Mouse (Mus musculus): ENCODE results near the gene Dusp15. TPM values are rescaled to one million over a fixed set of nuclear protein-coding genes. Genes with fewer than 3 reads are reported as not detected.

Dusp15 gene
- total and polyA plus RNA-seq, 2 experiments: not detected

DNA sequence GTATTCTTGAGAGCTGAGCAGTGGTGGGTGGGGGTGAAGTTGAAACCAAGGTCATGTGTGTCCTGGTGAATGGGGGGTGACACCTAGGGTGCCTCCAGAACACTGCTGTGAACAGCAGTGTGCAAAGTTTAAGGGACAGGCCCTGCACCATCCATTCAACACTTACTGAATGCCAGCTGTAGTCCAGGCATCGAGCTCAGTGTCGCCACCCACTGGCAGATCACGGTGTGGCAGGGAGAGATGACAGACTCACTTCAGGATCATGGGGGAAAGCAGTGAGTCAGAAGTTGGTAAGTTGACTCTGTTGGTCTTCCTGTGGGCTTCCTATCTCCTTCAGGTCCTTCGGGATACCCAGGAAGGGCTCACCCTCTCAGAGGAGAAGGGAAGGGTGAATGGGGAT lies 11.7 kb downstream of the Dusp15 start:
- Histone ChIP-seq H3K79me2 (ENCODE audit: control insufficient read depth, insufficient read depth, low read length) (no peaks in the 10 kb centered on the region), H3K4me1 (ENCODE audit: control insufficient read depth, insufficient read depth, low read length) (no peaks in the 10 kb centered on the region), H3K36me3 (ENCODE audit: control insufficient read depth, insufficient read depth, low read length) (no peaks in the 10 kb centered on the region), H3K27ac (replicated peaks; ENCODE audit: insufficient read depth, low read depth, low read length) (no peak overlapping the region), H3K4me3 (ENCODE audit: insufficient read depth, low read depth, low read length) (no peak overlapping the region), H3K9ac (ENCODE audit: low read depth, low read length) (no peak overlapping the region), H3K27me3 (ENCODE audit: control insufficient read depth, insufficient read depth, low read length) (peaks cover 7% of the 10 kb centered on the region)
- DNase-seq (ENCODE audit: extremely low read depth, low read depth, low spot score): no peak
- TF ChIP-seq POLR2A (IDR thresholded peaks at IDR 0.05; ENCODE audit: extremely low read depth, insufficient read depth, low read length): no peak
- TF ChIP-seq CTCF (IDR thresholded peaks at IDR 0.05; ENCODE audit: low read depth, low read length): peak; percentile 87
- WGBS: 5% methylated on average over 4 of the region's 4 CpGs

DNA sequence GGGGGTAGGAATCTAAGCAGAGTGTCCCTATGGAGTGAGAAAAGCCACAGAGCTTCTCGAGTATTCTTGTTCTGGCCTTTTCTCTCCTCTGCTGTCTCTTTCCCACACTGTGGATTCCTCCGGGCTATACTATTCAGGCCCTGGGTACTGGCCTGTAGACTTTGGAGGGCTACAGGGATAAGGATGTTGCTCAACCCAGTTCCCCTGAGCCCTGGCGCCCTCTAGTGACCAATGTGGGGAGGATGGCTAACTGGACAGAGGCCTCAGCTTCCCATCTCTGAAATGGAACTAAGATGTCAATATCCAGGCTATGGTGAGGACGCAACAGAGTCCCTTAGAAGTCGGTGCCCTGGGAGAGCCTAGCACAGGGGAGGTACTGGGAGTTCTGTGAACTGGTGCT lies 17.9 kb downstream of the Dusp15 start:
- Histone ChIP-seq H3K27ac (replicated peaks; ENCODE audit: insufficient read depth, low read depth, low read length) (no peak overlapping the region), H3K79me2 (ENCODE audit: control insufficient read depth, insufficient read depth, low read length) (no peaks in the 10 kb centered on the region), H3K4me1 (ENCODE audit: control insufficient read depth, insufficient read depth, low read length) (no peaks in the 10 kb centered on the region), H3K9ac (ENCODE audit: low read depth, low read length) (no peak overlapping the region), H3K36me3 (ENCODE audit: control insufficient read depth, insufficient read depth, low read length) (no peaks in the 10 kb centered on the region), H3K27me3 (ENCODE audit: control insufficient read depth, insufficient read depth, low read length) (no peaks in the 10 kb centered on the region), H3K4me3 (ENCODE audit: insufficient read depth, low read depth, low read length) (no peak overlapping the region)
- WGBS: 23% methylated on average over 5 of the region's 5 CpGs
- peak; percentile 9 for DNase-seq (ENCODE audit: extremely low read depth, low read depth, low spot score)
- TF ChIP-seq CTCF (IDR thresholded peaks at IDR 0.05; ENCODE audit: low read depth, low read length): peak; percentile 89
- no peak for TF ChIP-seq POLR2A (IDR thresholded peaks at IDR 0.05; ENCODE audit: extremely low read depth, insufficient read depth, low read length)

DNA sequence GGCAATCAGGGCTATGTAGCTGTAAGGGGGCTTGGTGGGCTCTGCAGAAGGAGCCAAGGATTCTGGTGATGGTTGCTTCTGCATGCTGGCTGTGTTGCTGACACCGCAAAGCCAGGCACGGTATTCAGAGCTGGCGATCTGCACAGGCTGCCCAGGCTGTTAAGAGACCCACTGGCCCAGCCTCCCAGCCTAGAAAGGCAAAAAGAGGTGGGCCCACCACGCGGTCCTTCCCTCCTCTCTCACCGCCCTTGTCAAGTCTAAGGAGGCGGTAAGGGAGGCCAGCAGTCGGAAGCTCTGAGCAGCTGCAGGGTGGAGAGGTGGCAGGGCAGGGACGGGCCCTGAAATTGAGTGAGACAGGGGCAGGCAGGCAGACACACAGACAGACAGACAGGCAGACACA lies 18.4 kb downstream of the Dusp15 start, which contains the start of gene Foxs1:
Gene Foxs1 (minus strand): TSS at position 161 of the 400 bp plus-strand sequence.
- Histone ChIP-seq H3K4me3 (ENCODE audit: insufficient read depth, low read depth, low read length) (peak within 1 kb of the TSS; percentile 30), H3K4me1 (ENCODE audit: control insufficient read depth, insufficient read depth, low read length) (no peaks in the 10 kb centered on the region), H3K27me3 (ENCODE audit: control insufficient read depth, insufficient read depth, low read length) (no peaks in the 10 kb centered on the region), H3K36me3 (ENCODE audit: control insufficient read depth, insufficient read depth, low read length) (no peaks in the 10 kb centered on the region), H3K27ac (replicated peaks; ENCODE audit: insufficient read depth, low read depth, low read length) (no peak within 1 kb of the TSS), H3K9ac (ENCODE audit: low read depth, low read length) (no peak within 1 kb of the TSS; the same call in 1 of the 2 replicates), H3K79me2 (ENCODE audit: control insufficient read depth, insufficient read depth, low read length) (no peaks in the 10 kb centered on the region)
- 38% methylated on average over 9 of the region's 9 CpGs for WGBS
- TF ChIP-seq POLR2A (IDR thresholded peaks at IDR 0.05; ENCODE audit: extremely low read depth, insufficient read depth, low read length) (no peak), CTCF (IDR thresholded peaks at IDR 0.05; ENCODE audit: low read depth, low read length) (no peak)
- DNase-seq (ENCODE audit: extremely low read depth, low read depth, low spot score): no peak

DNA sequence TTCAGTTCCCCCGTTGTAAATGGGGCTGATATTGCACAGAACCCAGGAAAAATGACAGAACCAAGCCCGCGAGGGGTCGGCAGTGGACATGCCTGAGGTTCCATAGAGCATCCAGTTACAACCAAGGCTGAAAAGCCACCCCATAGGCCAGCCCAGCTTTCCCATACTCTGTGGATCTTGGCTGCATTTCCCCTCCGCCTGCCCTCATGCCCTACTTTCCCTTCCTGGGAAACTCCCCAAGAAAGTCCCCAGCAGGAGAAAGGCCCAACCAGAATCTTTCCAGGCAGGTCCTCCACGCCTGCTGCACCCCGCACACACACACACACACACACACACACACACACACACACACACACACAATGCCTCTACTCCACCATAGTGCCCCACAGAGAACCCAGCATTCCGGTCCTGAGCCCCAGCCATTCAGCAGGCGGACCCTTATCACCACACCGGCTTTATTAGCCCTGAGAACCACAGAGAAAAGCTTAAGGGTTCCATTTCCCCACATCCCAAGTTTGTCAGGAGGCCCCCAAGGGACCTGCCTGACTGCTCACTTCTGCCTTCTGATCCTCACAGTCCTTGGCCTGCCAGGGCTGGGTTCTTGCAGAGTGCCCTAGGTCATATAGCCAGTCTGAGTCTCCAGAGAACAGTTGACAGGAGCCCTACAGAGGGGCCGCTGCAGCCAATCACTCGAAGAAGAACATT lies 19.9 kb downstream of the Dusp15 start:
- no peak overlapping the region; the same call in 1 of the 2 replicates for H3K4me3 ChIP-seq (ENCODE audit: insufficient read depth, low read depth, low read length)
- no peak overlapping the region; the same call in 1 of the 2 replicates for H3K9ac ChIP-seq (ENCODE audit: low read depth, low read length)
- peak; percentile 6 for DNase-seq (ENCODE audit: extremely low read depth, low read depth, low spot score)
- H3K36me3 ChIP-seq (ENCODE audit: control insufficient read depth, insufficient read depth, low read length): no peaks in the 10 kb centered on the region
- no peaks in the 10 kb centered on the region for H3K4me1 ChIP-seq (ENCODE audit: control insufficient read depth, insufficient read depth, low read length)
- no peak overlapping the region for H3K27ac ChIP-seq (replicated peaks; ENCODE audit: insufficient read depth, low read depth, low read length)
- TF ChIP-seq CTCF (IDR thresholded peaks at IDR 0.05; ENCODE audit: low read depth, low read length): no peak
- TF ChIP-seq POLR2A (IDR thresholded peaks at IDR 0.05; ENCODE audit: extremely low read depth, insufficient read depth, low read length): no peak
- 61% methylated on average over 12 of the region's 12 CpGs for WGBS
- H3K27me3 ChIP-seq (ENCODE audit: control insufficient read depth, insufficient read depth, low read length): no peaks in the 10 kb centered on the region
- H3K79me2 ChIP-seq (ENCODE audit: control insufficient read depth, insufficient read depth, low read length): no peaks in the 10 kb centered on the region

DNA sequence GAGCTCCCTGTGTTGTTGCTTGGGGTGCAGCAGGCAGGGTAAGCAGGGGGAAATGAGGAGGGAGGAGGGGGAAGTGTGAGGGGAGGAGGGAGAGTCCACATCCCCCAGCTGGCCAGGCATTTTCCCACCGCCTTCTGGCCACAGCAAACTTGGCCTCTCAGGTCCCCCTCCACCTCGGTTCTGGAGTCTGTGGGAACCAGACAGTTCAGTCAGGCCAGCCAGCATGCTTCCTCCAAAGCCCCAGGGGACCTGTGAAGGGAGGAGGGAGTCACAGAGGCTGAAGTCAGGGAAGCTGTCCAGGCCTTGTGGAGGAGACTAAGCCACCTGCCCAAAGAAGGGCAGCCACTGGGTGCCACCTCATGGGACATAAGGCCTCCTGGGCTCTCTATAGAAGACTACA lies 21.2 kb downstream of the Dusp15 start:
- H3K36me3 ChIP-seq (ENCODE audit: control insufficient read depth, insufficient read depth, low read length): no peaks in the 10 kb centered on the region
- H3K27ac ChIP-seq (replicated peaks; ENCODE audit: insufficient read depth, low read depth, low read length): peak overlapping the region; percentile 35; the same call in 1 of the 2 replicates
- no peaks in the 10 kb centered on the region for H3K79me2 ChIP-seq (ENCODE audit: control insufficient read depth, insufficient read depth, low read length)
- TF ChIP-seq POLR2A (IDR thresholded peaks at IDR 0.05; ENCODE audit: extremely low read depth, insufficient read depth, low read length) (no peak), CTCF (IDR thresholded peaks at IDR 0.05; ENCODE audit: low read depth, low read length) (no peak)
- no peaks in the 10 kb centered on the region for H3K27me3 ChIP-seq (ENCODE audit: control insufficient read depth, insufficient read depth, low read length)
- no peak overlapping the region for H3K9ac ChIP-seq (ENCODE audit: low read depth, low read length)
- no peak overlapping the region; the same call in 1 of the 2 replicates for H3K4me3 ChIP-seq (ENCODE audit: insufficient read depth, low read depth, low read length)
- WGBS: 54% methylated on average over 2 of the region's 2 CpGs
- H3K4me1 ChIP-seq (ENCODE audit: control insufficient read depth, insufficient read depth, low read length): peaks cover 3% of the 10 kb centered on the region; the same call in 1 of the 2 replicates
- DNase-seq (ENCODE audit: extremely low read depth, low read depth, low spot score): no peak

DNA sequence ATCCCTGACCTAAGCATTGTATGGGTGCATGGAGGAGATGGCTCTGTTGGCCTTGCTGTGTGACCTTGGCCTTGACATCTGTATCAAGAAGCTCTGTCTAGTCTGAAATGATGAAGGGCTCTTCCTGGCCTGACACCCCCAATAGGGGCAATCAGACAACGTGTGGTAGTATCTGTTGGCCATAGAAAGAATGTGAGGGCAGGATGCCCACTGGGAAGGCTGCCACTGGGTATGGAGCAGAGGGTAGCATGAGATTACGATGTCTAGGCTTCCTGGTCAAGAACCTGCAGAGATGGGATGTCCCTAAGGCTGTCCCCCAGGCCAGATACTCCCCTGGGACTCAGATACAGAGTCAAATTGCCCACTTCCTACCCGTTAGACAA lies 22.5 kb downstream of the Dusp15 start:
- H3K27ac ChIP-seq (replicated peaks; ENCODE audit: insufficient read depth, low read depth, low read length): peak overlapping the region; percentile 2
- H3K79me2 ChIP-seq (ENCODE audit: control insufficient read depth, insufficient read depth, low read length): no peaks in the 10 kb centered on the region
- 62% methylated on average over 3 of the region's 3 CpGs for WGBS
- no peaks in the 10 kb centered on the region for H3K27me3 ChIP-seq (ENCODE audit: control insufficient read depth, insufficient read depth, low read length)
- no peak for DNase-seq (ENCODE audit: extremely low read depth, low read depth, low spot score)
- H3K4me1 ChIP-seq (ENCODE audit: control insufficient read depth, insufficient read depth, low read length): peaks cover 3% of the 10 kb centered on the region; the same call in 1 of the 2 replicates
- H3K36me3 ChIP-seq (ENCODE audit: control insufficient read depth, insufficient read depth, low read length): no peaks in the 10 kb centered on the region
- no peak for TF ChIP-seq POLR2A (IDR thresholded peaks at IDR 0.05; ENCODE audit: extremely low read depth, insufficient read depth, low read length)
- no peak overlapping the region for H3K9ac ChIP-seq (ENCODE audit: low read depth, low read length)
- no peak overlapping the region for H3K4me3 ChIP-seq (ENCODE audit: insufficient read depth, low read depth, low read length)
